Mouse (Mus musculus) limb, embryonic 10.5 days (tissue): ENCODE results near the gene Ccdc171. TPM values are rescaled to one million over a fixed set of nuclear protein-coding genes. Genes with fewer than 3 reads are reported as not detected.
A peak's percentile ranks its signal among the peaks of the same experiment; 100 is the strongest.
"Not testable (repeated sequence)": the region's sequence is repeated elsewhere in the genome, so short reads cannot be mapped to it uniquely, and the experiment has no call there.

Experiments
- DNase-seq: peaks from one replicate; pipeline ENCODE4 v3.0.0-alpha.2; 2017; ENCODE audit warnings: low spot score
- H3K27ac ChIP-seq: fragments of 300-500 bp; sonication (generic); 2 replicates; pipeline ENCODE4 v1.5.1; 2016; ENCODE audit warnings: mild to moderate bottlenecking
- H3K27me3 ChIP-seq: fragments of 300-500 bp; sonication (generic); 2 replicates; pipeline ENCODE4 v1.6.1; 2016; ENCODE audit warnings: low read depth, mild to moderate bottlenecking; ENCODE audit not compliant: poor library complexity, severe bottlenecking
- H3K36me3 ChIP-seq: fragments of 300-500 bp; sonication (generic); 2 replicates; pipeline ENCODE4 v1.6.1; 2016; ENCODE audit warnings: mild to moderate bottlenecking, moderate library complexity
- H3K4me1 ChIP-seq: fragments of 300-500 bp; sonication (generic); 2 replicates; pipeline ENCODE4 v1.6.1; 2016
- H3K4me3 ChIP-seq: fragments of 300-500 bp; sonication (generic); 2 replicates; pipeline ENCODE4 v1.5.1; 2016; ENCODE audit warnings: mild to moderate bottlenecking, moderate library complexity
- H3K9me3 ChIP-seq: fragments of 300-500 bp; sonication (generic); replicated peaks from 2 replicates; pipeline ENCODE4 v1.6.1; 2016; ENCODE audit warnings: mild to moderate bottlenecking
- WGBS: fragments of 180-500 bp; shearing (Covaris S2); methylation state at CpG from one replicate; pipeline ENCODE4 v1.1.7; 2016; 5-methylcytosine and 5-hydroxymethylcytosine counted together
- polyA plus RNA-seq: library from polyadenylated mRNA; unstranded; fragments of >200 nt; fragmentation: Nextera tagmentation; extraction: Ambion mirVana; gene quantifications from 2 replicates; pipeline ENCODE4 v1.2.1, GENCODE M21; 2016

The Ccdc171 gene
- polyA plus RNA-seq, 1 experiment from 2014 or later = 3.8 TPM

DNA sequence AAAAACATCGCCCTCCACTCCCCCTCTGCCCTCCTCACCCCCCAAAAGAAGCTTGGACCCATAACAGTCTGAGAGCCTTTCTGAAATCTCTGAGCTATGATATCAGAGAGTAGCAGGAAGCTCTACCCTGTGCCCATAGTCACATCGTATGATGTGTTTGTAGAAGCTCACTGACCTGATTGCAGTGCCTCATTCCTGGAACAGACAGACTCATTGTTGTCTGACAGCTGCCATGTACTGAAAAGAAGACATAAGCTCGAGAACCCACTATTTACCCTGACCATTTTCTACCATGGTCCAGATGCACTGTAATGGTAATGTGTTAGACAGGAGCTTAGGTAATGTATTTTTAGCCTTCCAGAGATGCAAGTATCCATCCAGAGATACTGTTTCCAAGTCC is 85.8 kb downstream of the Ccdc171 start:
- Histone ChIP-seq H3K27me3 (no peaks in the 10 kb centered on the region), H3K4me3 (no peak overlapping the region), H3K9me3 (no peaks in the 10 kb centered on the region), H3K27ac (no peak overlapping the region), H3K36me3 (no peaks in the 10 kb centered on the region), H3K4me1 (no peaks in the 10 kb centered on the region)
- 89% methylated on average over 3 of the region's 3 CpGs for WGBS
- DNase-seq = no peak

DNA sequence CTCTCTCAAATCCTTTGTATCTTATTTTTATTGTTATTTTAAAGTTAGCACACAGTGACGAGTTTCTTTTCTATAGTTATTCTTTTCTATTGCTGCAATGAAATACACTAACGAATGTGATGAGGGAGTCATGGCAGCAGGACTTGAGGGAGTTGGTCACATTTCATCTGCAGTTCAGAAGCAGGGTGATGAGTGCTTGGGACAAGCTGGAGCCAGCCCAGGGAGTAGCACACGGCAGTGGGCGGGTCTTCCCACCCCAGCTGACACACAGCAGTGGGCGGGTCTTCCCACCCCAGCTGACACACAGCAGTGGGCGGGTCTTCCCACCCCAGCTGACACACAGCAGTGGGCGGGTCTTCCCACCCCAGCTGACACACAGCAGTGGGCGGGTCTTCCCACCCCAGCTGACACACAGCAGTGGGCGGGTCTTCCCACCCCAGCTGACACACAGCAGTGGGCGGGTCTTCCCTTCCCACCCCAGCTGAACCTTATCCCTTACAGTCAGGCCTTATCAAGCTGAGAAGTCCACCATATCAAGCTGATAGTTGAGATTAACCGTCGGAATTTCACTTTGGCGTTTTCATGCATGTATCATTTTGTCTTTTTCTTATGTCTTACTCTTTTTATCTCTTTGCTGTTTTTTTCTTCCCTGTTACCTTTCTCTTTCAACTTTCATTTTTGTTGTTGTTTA is 97.8 kb downstream of the Ccdc171 start:
- H3K27ac ChIP-seq, H3K4me3 ChIP-seq, H3K36me3 ChIP-seq, H3K27me3 ChIP-seq, DNase-seq, H3K9me3 ChIP-seq, H3K4me1 ChIP-seq: not testable (repeated sequence)
- WGBS = 25% methylated on average over 10 of the region's 13 CpGs

DNA sequence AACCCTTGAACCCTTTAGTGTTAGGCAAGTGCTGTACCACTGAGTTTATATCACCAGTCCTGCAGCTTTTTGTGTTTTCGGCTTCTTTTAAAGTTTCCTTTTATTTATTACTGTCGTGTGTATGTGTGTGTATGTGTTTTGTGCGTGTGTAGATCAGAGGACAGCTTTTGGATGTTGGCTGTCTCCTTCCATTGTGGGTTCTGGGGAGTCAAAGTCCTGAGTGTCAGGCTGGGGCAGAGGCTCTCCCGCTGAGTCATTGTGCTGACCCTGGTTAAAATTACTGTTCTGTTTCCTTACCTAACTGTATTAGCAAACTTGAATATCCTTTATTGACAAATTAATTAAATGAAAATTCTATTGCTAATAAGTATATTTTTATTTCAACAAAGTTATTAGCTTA is 98.4 kb downstream of the Ccdc171 start:
- Histone ChIP-seq H3K27ac (no peak overlapping the region), H3K27me3 (no peaks in the 10 kb centered on the region), H3K4me3 (no peak overlapping the region), H3K4me1 (no peaks in the 10 kb centered on the region), H3K9me3 (no peaks in the 10 kb centered on the region), H3K36me3 (no peaks in the 10 kb centered on the region)
- WGBS = 88% methylated on average over 4 of the region's 4 CpGs
- DNase-seq = no peak

DNA sequence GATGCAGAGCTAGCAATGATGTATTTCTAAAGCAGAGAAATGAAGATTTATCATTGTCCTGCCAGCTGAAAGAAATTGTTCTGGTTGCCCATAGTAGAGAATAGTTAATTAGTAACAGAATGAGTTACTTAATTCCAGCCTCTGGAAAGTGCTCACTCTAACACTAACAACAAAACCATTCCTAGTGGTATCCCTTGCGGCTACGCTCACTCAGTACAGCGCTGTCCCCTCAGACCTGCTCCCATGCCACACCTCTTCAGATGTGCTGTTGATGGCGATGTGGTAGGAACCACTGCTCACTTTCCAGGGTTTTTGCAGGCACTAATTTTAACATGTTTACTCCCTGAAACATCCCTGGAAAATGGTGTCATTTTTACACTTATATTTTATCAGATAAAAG is 126.1 kb downstream of the Ccdc171 start:
- Histone ChIP-seq H3K9me3 (no peaks in the 10 kb centered on the region), H3K4me3 (no peak overlapping the region), H3K27me3 (no peaks in the 10 kb centered on the region), H3K36me3 (no peaks in the 10 kb centered on the region), H3K27ac (no peak overlapping the region), H3K4me1 (peaks cover 9% of the 10 kb centered on the region)
- WGBS = 91% methylated on average over 4 of the region's 4 CpGs
- DNase-seq = no peak

DNA sequence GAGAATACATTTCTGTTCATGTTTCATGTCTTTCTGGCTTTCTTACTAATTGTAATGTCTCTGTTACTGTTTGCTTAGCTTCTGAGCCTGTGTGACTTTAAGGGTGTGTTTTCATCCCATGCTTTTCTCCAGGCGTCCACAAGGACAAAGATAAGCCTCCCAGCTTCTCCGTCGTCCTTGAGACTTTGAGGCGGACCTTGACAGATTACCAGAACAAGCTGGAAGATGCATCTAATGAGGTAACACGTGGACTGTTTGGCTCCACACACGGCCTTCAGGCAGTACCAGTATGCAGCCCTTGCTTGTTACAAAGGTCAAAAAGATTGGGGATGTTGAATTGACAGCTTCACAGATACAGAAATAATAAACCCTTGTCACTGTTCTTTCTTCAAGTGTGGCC is 130.1 kb downstream of the Ccdc171 start:
- Histone ChIP-seq H3K36me3 (no peaks in the 10 kb centered on the region), H3K4me1 (peaks cover 15% of the 10 kb centered on the region), H3K9me3 (no peaks in the 10 kb centered on the region), H3K27me3 (no peaks in the 10 kb centered on the region), H3K4me3 (no peak overlapping the region), H3K27ac (no peak overlapping the region)
- 32% methylated on average over 6 of the region's 6 CpGs for WGBS
- DNase-seq = no peak

DNA sequence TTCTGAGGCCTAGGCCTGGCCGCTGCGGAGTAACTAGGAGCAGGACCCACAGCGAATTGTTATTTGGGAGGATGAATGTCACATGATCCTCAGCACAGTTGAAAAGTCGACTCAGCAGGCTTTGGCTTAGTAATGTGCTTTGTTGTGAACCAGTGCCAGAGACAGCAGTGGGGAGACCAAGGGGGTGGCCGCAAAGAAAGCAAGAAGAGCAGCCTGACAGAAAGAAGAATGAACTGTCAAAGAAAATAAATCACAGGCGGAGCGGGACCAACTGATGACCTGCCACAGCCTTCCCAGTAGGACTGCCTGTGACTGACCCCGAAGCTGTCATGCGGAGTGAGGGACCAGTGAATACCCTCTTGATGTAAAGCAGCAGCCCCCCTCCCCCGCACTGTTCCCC is 131.2 kb downstream of the Ccdc171 start:
- Histone ChIP-seq H3K9me3 (no peaks in the 10 kb centered on the region), H3K27me3 (no peaks in the 10 kb centered on the region), H3K4me1 (peaks cover 23% of the 10 kb centered on the region), H3K36me3 (no peaks in the 10 kb centered on the region), H3K27ac (peak overlapping the region; percentile 27; the same call in 1 of the 2 replicates), H3K4me3 (peak overlapping the region; percentile 12; the same call in 1 of the 2 replicates)
- DNase-seq = peak; percentile 43
- WGBS = 3% methylated on average over 10 of the region's 10 CpGs

DNA sequence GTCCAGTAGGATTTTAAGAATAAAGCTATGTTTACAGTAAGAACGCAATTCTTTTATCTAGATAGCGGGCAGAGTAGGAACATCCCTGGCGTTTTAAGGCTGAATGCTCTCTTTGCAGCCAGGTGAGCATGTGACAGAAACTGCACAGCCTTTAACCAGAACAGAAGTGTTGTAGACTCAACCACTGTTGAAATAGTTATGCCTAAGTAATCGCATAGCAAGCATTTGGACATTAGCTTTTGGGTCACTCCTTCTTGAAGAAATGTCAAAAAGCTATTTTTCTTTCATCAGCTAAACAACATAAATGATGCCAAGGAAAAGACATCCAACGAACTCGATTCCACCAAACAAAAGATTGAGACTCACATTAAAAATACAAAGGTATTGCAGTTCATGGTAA is 131.7 kb downstream of the Ccdc171 start:
- no peaks in the 10 kb centered on the region for H3K36me3 ChIP-seq
- H3K4me1 ChIP-seq = peaks cover 27% of the 10 kb centered on the region
- H3K4me3 ChIP-seq = peak overlapping the region; percentile 12; the same call in 1 of the 2 replicates
- no peaks in the 10 kb centered on the region for H3K9me3 ChIP-seq
- no peak overlapping the region; the same call in 1 of the 2 replicates for H3K27ac ChIP-seq
- 56% methylated on average over 6 of the region's 6 CpGs for WGBS
- DNase-seq = no peak
- H3K27me3 ChIP-seq = no peaks in the 10 kb centered on the region

DNA sequence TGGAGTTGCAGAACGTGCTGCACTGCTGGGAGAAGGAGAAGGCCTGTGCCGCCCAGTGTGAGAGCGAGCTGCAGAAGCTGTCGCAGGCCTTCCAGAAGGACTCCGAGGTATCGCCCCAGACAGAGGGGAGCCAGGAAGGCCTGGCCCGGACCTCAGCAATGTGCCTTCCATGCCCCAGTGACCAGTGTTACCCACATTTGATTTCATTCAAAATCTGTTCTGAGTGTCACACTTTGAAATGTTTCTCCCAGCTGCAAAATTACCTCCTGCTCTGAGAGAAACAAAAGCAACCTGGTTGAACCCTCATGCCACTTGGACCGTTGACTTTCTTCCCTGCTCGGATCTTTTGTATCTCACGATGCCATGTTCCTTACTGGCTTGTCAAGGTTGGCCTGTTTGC is 133.1 kb downstream of the Ccdc171 start:
- peaks cover 28% of the 10 kb centered on the region for H3K4me1 ChIP-seq
- 86% methylated on average over 10 of the region's 10 CpGs for WGBS

DNA sequence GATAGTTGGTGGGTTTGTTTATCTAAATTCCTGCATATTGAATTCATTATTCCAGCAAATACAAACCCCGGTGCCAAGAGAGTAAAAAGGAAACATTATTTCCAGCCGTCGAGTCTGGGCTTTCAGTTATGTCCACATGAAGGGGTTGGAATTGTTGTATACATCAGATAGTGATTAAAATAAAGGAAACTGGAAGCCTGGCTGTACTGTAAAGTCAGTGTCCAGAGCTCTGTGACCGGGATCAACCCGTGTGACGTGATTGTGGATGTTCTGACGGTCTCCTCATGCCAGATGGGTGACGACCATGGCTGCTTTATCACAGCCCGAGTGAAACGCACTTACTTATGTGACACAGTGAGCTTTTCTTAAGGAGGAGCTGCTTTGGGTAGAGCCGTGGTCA is 134.1 kb downstream of the Ccdc171 start:
- H3K4me1 ChIP-seq = peaks cover 28% of the 10 kb centered on the region
- H3K9me3 ChIP-seq = no peaks in the 10 kb centered on the region
- WGBS = 78% methylated on average over 11 of the region's 11 CpGs
- DNase-seq = no peak
- no peak overlapping the region for H3K4me3 ChIP-seq
- H3K27ac ChIP-seq = no peak overlapping the region
- H3K27me3 ChIP-seq = no peaks in the 10 kb centered on the region
- no peaks in the 10 kb centered on the region for H3K36me3 ChIP-seq

More for the DNA sequence above, 133.1 kb downstream of the Ccdc171 start:
- DNase-seq = no peak
- Histone ChIP-seq H3K27ac (no peak overlapping the region; the same call in 1 of the 2 replicates), H3K9me3 (no peaks in the 10 kb centered on the region), H3K4me3 (no peak overlapping the region), H3K36me3 (no peaks in the 10 kb centered on the region), H3K27me3 (no peaks in the 10 kb centered on the region)

DNA sequence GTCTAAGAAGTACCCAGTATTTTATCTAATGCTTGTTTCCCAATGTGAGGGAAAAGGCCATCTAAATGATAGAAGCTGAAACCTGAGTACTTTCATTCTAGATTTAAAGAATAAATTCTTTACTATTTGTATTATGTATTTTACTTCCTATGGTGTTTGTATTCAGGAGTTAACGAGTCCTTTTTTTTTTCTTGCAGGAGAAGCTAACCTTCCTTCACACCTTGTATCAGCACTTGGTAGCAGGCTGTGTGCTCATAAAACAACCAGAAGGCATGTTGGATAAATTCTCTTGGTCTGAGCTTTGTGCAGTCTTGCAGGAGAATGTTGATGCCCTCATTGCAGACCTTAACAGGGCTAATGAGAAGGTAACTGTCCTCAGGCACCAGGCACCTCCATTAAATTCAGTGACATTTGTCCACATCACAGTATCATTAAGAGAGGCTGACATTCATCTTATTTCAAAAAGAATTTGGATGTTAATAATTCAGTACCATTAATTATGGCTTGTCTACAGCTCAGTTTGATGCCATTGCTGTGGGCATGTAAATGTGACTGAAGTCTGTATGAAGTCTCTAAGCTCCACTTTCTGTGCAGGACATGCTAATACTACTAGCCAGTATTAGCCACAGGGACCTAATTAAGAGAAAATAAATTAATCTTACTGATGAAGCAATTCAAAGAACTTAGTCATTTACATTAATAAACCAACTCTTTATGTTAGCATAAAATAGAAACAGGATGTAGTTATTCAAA is 136.3 kb downstream of the Ccdc171 start:
- 65% methylated on average over 1 of the region's 1 CpGs for WGBS
- Histone ChIP-seq H3K4me1 (peaks cover 21% of the 10 kb centered on the region), H3K27ac (no peak overlapping the region), H3K27me3 (no peaks in the 10 kb centered on the region), H3K9me3 (no peaks in the 10 kb centered on the region), H3K36me3 (no peaks in the 10 kb centered on the region), H3K4me3 (no peak overlapping the region)
- no peak for DNase-seq

DNA sequence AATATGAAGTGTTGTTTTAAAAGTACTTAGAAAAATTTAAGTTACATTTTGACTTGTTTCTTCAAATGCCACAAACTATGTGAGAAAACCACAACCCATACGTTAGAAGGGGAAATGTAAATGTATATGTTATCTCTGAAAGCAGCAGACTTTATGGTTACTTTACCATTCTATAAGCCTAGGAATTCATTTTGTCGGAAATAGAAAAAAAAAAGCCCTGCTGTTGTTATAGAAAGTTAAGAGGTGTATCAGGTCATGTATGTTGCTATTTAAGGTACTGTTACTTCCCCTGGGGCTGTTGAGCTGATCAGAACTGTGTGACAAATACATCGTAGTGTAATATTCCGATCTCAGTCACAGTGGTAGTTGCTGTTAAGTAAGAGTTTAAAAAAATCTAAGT is 137.0 kb downstream of the Ccdc171 start:
- Histone ChIP-seq H3K27ac (no peak overlapping the region), H3K4me1 (peaks cover 18% of the 10 kb centered on the region), H3K27me3 (no peaks in the 10 kb centered on the region), H3K9me3 (no peaks in the 10 kb centered on the region), H3K36me3 (no peaks in the 10 kb centered on the region), H3K4me3 (no peak overlapping the region)
- 85% methylated on average over 4 of the region's 4 CpGs for WGBS
- DNase-seq = no peak

DNA sequence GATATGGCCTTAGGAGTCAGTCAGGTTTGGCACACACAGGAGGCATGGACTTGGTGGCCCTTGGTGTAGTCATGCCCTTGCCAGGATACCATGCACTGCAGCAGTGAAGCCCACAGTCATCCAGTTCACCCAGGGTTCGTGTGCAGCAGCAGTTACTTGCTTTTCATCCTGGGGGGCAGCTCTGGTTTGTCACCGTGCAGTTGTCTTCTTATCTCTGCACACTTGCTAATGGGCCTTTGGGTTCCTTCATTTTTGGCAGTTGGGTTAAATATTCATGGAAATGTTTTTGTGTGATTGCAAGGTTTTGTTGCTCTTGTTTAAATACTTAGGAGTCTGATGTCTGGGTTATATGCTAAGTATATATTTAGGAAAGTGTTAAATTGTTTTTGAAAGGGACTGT is 144.2 kb downstream of the Ccdc171 start:
- Histone ChIP-seq H3K4me1 (no peaks in the 10 kb centered on the region), H3K27me3 (no peaks in the 10 kb centered on the region), H3K4me3 (no peak overlapping the region), H3K9me3 (no peaks in the 10 kb centered on the region), H3K27ac (no peak overlapping the region), H3K36me3 (no peaks in the 10 kb centered on the region)
- no peak for DNase-seq
- WGBS = 78% methylated on average over 2 of the region's 2 CpGs

DNA sequence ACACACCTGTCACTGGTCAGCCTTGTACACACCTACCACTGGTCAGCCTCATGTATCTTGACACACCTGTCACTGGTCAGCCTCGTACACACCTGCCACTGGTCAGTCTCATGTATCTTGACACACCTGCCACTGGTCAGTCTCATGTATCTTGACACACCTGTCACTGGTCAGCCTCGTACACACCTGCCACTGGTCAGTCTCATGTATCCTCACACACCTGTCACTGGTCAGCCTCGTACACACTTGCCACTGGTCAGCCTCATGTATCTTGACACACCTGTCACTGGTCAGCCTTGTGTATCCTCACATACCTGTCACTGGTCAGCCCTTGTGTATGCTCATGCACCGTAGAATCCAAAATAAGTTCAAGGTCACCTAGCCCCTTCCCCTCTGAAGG is 150.0 kb downstream of the Ccdc171 start:
- not testable (repeated sequence) for H3K9me3 ChIP-seq, DNase-seq, H3K27me3 ChIP-seq, H3K4me3 ChIP-seq, H3K36me3 ChIP-seq, H3K27ac ChIP-seq, H3K4me1 ChIP-seq
- 90% methylated on average over 4 of the region's 4 CpGs for WGBS
